Mouse (Mus musculus) heart, embryonic 13.5 days (tissue): ENCODE results near the gene Bmp7. TPM values are rescaled to one million over a fixed set of nuclear protein-coding genes. Genes with fewer than 3 reads are reported as not detected.
A peak's percentile ranks its signal among the peaks of the same experiment; 100 is the strongest.

Source experiments
- ATAC-seq: fragments of 200-750 bp; cut with Nextera tagmentation; 2 replicates; pipeline ENCODE4 v1.8.0; 2017; ENCODE audit warnings: moderate TSS enrichment; ENCODE audit not compliant: insufficient number of reproducible peaks, low FRiP score, low TSS enrichment; ENCODE audit errors: extremely low read depth
- H3K27ac ChIP-seq: fragments of 300-500 bp; sonication (generic); replicated peaks from 2 replicates; pipeline ENCODE4 v1.5.1; 2015; ENCODE audit warnings: moderate library complexity, mild to moderate bottlenecking, inconsistent platforms
- H3K27me3 ChIP-seq: fragments of 300-500 bp; sonication (generic); replicated peaks from 2 replicates; pipeline ENCODE4 v1.6.1; 2015; ENCODE audit warnings: mild to moderate bottlenecking, inconsistent platforms
- H3K36me3 ChIP-seq: fragments of 300-500 bp; sonication (generic); 2 replicates; pipeline ENCODE4 v1.6.1; 2015; ENCODE audit warnings: mild to moderate bottlenecking, inconsistent platforms
- H3K4me1 ChIP-seq: fragments of 300-500 bp; sonication (generic); 2 replicates; pipeline ENCODE4 v1.6.1; 2015; ENCODE audit warnings: inconsistent platforms
- H3K4me2 ChIP-seq: fragments of 300-500 bp; sonication (generic); 2 replicates; pipeline ENCODE4 v1.6.1; 2015; ENCODE audit warnings: inconsistent platforms, mild to moderate bottlenecking, moderate library complexity
- H3K4me3 ChIP-seq: fragments of 300-500 bp; sonication (generic); 2 replicates; pipeline ENCODE4 v1.5.1; 2015; ENCODE audit warnings: moderate library complexity, mild to moderate bottlenecking, inconsistent platforms
- H3K9ac ChIP-seq: fragments of 300-500 bp; sonication (generic); 2 replicates; pipeline ENCODE4 v1.6.1; 2015; ENCODE audit warnings: inconsistent platforms, mild to moderate bottlenecking, moderate library complexity
- H3K9me3 ChIP-seq: fragments of 300-500 bp; sonication (generic); 2 replicates; pipeline ENCODE4 v1.6.1; 2016; ENCODE audit warnings: inconsistent platforms
- WGBS: fragments of 180-500 bp; shearing (Covaris S2); methylation state at CpG from one replicate; pipeline ENCODE4 v1.1.7; 2015; ENCODE audit warnings: mixed read lengths; 5-methylcytosine and 5-hydroxymethylcytosine counted together
- polyA plus RNA-seq: library from polyadenylated mRNA; unstranded; fragments of >200 nt; fragmentation: Nextera tagmentation; extraction: Ambion mirVana; gene quantifications from 2 replicates; pipeline ENCODE4 v1.2.1, GENCODE M21; 2015

Gene Bmp7
- polyA plus RNA-seq, 1 experiment from 2014 or later = 40.3 TPM

DNA sequence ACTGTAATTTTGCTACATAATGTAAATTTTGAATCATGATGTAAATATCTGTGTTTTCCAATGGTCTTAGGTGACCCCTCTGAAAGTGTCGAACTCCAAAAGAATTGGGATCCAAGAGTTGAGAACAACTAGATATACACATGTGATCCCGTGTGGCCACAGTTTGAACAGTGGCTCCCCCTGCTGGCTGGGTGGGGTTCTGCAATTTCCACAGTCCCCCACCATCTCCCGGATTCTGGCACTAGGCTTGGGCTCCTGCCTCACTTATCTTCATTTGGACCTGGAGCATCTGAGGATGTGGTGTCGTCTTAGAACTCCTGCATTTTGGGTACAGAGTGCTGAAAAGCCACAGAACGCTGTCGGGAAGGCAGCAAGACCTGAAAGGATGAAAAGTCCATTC lies 91.9 kb downstream of the Bmp7 start:
- H3K4me1 ChIP-seq = peaks cover 51% of the 10 kb centered on the region
- H3K9ac ChIP-seq = no peak overlapping the region
- no peak overlapping the region for H3K27ac ChIP-seq
- no peaks in the 10 kb centered on the region for H3K9me3 ChIP-seq
- H3K4me2 ChIP-seq = no peak overlapping the region
- H3K4me3 ChIP-seq = no peak overlapping the region
- H3K27me3 ChIP-seq = peaks cover 9% of the 10 kb centered on the region; the same call in 1 of the 2 replicates
- ATAC-seq = no peak
- 73% methylated on average over 6 of the region's 6 CpGs for WGBS
- no peaks in the 10 kb centered on the region for H3K36me3 ChIP-seq

DNA sequence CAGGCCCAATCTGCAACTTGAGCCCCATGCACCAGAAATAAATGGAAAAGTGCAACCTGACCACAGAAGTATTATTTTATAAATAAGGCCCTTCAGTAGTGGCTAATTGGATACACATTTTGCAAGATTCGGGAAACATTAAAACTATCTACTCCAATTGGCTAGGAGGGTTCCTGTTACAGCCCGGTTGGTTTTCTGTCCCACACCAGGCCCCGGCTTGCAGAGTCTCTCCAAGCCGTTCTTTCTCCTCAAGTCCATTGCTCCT lies 93.9 kb downstream of the Bmp7 start:
- Histone ChIP-seq H3K4me3 (no peak overlapping the region), H3K36me3 (no peaks in the 10 kb centered on the region), H3K9ac (0 out of 2 replicates have a peak overlapping the region, but pooled peaks have one; percentile 65), H3K4me2 (no peak overlapping the region), H3K4me1 (peaks cover 45% of the 10 kb centered on the region), H3K27ac (no peak overlapping the region), H3K27me3 (peaks cover 9% of the 10 kb centered on the region; the same call in 1 of the 2 replicates), H3K9me3 (no peaks in the 10 kb centered on the region)
- 80% methylated on average over 4 of the region's 4 CpGs for WGBS
- no peak for ATAC-seq

DNA sequence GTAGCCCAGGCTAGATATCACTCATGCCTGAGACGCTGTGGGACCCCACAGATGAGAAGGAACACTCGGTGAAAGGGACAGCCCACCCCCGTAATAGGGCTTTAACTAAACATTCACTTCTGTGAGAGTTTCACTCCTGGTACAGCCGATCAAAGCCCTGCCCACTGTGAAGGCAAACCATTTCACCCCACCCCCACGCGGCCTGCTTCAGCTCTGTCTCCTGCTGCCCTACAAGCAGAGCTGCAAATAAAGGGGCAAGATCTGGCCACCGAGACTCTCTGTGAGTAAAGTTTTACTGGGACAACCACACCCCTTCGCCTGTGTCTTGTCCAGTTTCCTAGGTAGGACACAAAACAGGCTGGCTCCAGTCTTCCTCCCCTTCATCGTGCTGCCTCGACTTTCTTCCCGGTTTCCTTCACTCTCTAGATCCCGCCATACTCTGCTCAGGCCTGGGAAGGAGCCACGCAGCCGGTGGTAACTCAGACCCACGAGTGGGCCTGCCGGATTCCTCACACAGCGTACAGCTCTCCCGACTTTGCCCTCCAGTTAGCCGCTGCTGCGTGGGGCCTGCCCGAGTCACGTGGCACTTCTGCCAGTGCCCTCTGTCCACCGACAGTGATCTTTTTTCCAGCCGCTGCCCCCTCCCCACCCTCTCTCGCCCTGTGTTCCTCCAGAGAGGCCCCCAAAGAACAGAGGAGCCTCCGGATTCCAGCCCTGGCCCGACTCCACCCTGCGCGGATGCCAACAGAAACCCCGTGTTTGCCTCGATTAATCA lies 94.4 kb downstream of the Bmp7 start:
- WGBS = 50% methylated on average over 31 of the region's 31 CpGs
- H3K36me3 ChIP-seq = no peaks in the 10 kb centered on the region
- peaks cover 48% of the 10 kb centered on the region for H3K4me1 ChIP-seq
- no peak overlapping the region for H3K27ac ChIP-seq
- H3K4me2 ChIP-seq = no peak overlapping the region
- peaks cover 6% of the 10 kb centered on the region; the same call in 1 of the 2 replicates for H3K27me3 ChIP-seq
- no peak overlapping the region for H3K4me3 ChIP-seq
- H3K9ac ChIP-seq = peak overlapping the region; percentile 65
- ATAC-seq = no peak
- no peaks in the 10 kb centered on the region for H3K9me3 ChIP-seq

DNA sequence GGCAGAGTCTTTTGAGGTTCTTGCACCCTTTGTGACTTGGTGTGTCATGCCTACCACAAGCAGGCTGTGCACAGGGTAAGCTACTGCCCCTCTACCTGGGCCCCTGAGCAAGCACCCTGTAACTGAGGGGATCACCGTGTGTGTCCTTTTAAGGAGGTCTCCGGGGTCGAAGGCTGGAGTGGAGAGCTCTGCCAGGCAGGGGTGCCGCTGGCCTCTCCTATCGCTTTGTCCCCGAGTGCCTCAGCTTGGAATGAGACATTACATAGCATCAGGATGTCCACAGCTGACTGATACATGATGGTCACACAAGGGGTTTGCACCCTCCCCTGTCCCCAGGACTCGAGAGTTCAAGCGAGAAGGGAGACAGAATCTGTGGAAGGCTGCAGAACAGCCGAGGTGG lies 96.2 kb downstream of the Bmp7 start:
- 38% methylated on average over 9 of the region's 9 CpGs for WGBS
- H3K27ac ChIP-seq = peak overlapping the region; percentile 73
- no peak overlapping the region for H3K4me2 ChIP-seq
- no peaks in the 10 kb centered on the region for H3K36me3 ChIP-seq
- ATAC-seq = peak; percentile 20; the same call in 1 of the 2 replicates
- no peak overlapping the region for H3K4me3 ChIP-seq
- no peaks in the 10 kb centered on the region for H3K27me3 ChIP-seq
- no peaks in the 10 kb centered on the region for H3K9me3 ChIP-seq
- H3K4me1 ChIP-seq = peaks cover 48% of the 10 kb centered on the region
- 0 out of 2 replicates have a peak overlapping the region, but pooled peaks have one; percentile 19 for H3K9ac ChIP-seq

DNA sequence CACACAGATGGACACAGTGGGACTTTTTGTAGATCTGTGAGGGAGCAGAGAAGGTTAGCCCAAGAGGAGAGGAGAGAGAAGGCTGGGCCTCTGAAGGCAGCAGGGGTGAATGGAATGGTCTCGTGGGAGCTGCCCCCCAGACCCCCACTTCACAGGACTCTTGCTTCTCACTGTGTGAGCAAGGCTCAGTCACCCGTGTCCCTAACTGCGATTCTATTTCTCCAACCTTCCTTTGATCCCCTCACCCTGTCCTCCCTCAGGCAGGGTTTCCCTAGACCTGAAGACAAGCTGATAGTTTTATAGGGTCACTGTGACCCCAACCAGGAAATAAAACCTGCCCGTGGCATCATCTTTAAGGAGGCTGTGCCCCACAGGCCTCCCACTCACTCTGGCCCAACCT lies 97.8 kb downstream of the Bmp7 start:
- no peak overlapping the region for H3K4me2 ChIP-seq
- 80% methylated on average over 4 of the region's 4 CpGs for WGBS

DNA sequence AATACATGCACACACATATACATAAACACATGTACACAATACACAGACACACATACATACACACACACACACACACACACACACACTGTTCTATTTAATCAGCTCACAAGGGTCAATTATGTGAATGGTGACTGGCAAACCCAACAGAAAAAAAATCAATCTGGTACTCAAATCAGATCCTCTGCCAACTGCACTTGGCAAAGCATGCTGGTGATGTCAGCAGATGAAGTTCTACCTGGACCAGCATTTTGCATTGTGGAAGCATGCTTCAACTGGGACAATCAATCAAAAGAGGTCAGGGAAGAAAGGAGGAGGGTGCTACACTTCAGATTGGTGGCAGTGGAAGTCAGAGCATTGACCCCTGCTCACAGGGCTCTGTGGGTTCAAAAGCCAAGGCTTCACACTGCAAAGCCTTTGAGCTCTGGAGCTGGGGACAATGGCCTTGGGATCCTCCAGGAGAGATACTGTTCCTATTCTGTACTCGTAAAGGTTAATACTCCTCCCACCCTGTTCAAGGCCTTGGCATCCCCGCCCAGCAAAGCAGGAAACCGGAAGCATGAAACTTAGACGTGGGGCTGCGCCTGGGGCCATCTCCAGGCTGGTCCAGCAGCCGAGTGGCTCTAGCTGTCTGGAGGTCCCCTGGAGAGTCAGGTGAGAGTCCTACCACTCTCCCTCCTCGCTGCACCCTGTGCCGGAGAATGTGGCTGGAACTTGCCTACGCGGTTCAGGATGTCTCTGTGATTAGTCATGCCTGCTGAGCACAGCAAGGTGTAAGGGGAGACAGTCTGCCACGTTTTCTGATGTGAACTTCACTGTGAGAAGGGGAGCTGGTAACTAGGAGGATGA lies 99.0 kb downstream of the Bmp7 start:
- WGBS = 49% methylated on average over 11 of the region's 11 CpGs
- no peak for ATAC-seq
- Histone ChIP-seq H3K36me3 (no peaks in the 10 kb centered on the region), H3K9ac (no peak overlapping the region), H3K4me3 (no peak overlapping the region), H3K9me3 (no peaks in the 10 kb centered on the region), H3K27ac (no peak overlapping the region; the same call in 1 of the 2 replicates), H3K27me3 (no peaks in the 10 kb centered on the region), H3K4me2 (no peak overlapping the region), H3K4me1 (peaks cover 52% of the 10 kb centered on the region)

More for the DNA sequence above, 97.8 kb downstream of the Bmp7 start:
- no peaks in the 10 kb centered on the region for H3K27me3 ChIP-seq
- H3K36me3 ChIP-seq = no peaks in the 10 kb centered on the region
- no peaks in the 10 kb centered on the region for H3K9me3 ChIP-seq
- H3K9ac ChIP-seq = no peak overlapping the region
- peaks cover 45% of the 10 kb centered on the region for H3K4me1 ChIP-seq
- H3K27ac ChIP-seq = no peak overlapping the region
- no peak overlapping the region for H3K4me3 ChIP-seq
- ATAC-seq = no peak

DNA sequence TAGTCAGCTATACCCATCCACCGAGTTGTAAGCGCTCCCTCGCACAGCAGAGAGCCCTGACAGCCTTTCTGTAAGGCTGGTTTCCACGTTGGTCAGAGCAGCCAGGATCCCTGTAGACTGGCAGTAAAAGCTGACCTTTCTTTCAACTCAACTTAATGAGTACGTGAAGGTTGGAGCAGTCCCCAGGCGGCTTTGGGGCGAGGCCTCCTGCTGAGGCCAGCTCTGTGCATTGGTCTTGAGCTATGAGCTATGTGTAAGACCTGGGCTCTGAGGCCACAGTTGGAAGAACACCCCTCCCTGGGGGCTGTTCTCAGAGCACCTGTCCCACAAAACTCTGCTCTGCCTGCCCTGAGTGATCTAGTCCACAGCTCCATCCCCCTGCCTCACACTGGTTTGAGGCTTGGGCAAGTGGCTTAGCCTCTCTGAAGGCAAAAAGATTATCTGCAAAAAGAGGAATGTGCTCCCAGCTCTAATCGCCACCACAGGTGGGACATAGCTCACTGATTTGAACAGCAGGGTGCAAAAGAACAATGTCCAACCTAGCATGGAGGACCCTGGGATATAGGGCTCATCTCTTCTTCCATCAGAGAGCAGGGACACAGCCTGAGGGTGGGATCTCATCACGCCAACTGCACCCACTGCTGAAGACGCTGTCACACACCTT lies 100.7 kb downstream of the Bmp7 start:
- Histone ChIP-seq H3K27me3 (no peaks in the 10 kb centered on the region), H3K9ac (peak overlapping the region; percentile 7; the same call in 1 of the 2 replicates), H3K4me3 (no peak overlapping the region), H3K36me3 (no peaks in the 10 kb centered on the region), H3K9me3 (no peaks in the 10 kb centered on the region), H3K27ac (no peak overlapping the region), H3K4me1 (peaks cover 36% of the 10 kb centered on the region), H3K4me2 (no peak overlapping the region)
- WGBS = 45% methylated on average over 10 of the region's 10 CpGs
- no peak for ATAC-seq

DNA sequence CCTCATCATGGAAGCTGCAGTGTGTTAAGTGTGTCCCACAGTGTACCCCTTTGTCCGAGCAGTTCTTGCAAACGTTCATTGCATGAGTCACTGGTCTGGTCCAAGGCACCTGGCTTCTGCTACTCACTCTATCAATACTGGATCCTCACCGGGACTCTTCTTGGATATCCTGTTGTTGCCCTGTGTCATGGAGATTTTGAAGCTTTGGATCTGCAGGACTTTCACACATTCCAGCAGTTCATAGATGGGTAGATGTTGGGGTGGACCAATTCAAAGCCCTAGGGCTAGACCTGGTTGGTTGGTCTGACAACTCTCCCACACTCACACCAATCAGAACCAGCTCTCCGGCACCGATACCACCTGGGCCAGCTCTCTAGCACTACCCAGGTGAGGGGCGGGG lies 103.6 kb downstream of the Bmp7 start:
- Histone ChIP-seq H3K27me3 (no peaks in the 10 kb centered on the region), H3K4me2 (no peak overlapping the region), H3K9me3 (no peaks in the 10 kb centered on the region), H3K27ac (no peak overlapping the region), H3K4me3 (no peak overlapping the region), H3K9ac (no peak overlapping the region), H3K4me1 (peaks cover 34% of the 10 kb centered on the region), H3K36me3 (no peaks in the 10 kb centered on the region)
- WGBS = 72% methylated on average over 6 of the region's 6 CpGs
- ATAC-seq = no peak

DNA sequence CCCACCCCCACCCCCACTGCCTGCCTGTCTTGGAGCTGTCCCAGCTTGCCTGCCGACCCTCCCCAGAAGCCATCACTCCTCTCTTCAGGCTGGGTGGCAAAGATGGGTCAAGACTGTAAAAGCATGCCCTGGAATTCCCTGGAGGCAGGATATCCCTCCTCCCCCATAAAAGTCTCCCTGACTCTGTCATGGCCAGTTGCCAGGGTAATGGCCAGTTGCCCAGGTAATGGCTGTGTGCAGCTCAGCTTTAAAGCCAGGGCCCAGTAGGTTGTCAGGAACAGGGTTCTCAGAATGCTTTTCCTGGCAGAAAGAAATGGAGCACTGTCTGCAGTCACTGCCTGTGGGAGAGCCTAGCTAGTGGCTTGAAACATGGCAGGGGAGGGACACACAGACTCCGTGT lies 106.9 kb downstream of the Bmp7 start:
- H3K36me3 ChIP-seq = no peaks in the 10 kb centered on the region
- 0 out of 2 replicates have a peak, but pooled peaks cover 5% of the 10 kb centered on the region for H3K27me3 ChIP-seq
- H3K27ac ChIP-seq = no peak overlapping the region
- H3K4me1 ChIP-seq = peaks cover 23% of the 10 kb centered on the region
- no peak overlapping the region for H3K4me3 ChIP-seq
- WGBS = 28% methylated on average over 2 of the region's 2 CpGs
- no peaks in the 10 kb centered on the region for H3K9me3 ChIP-seq
- no peak overlapping the region for H3K4me2 ChIP-seq
- ATAC-seq = no peak
- no peak overlapping the region for H3K9ac ChIP-seq

DNA sequence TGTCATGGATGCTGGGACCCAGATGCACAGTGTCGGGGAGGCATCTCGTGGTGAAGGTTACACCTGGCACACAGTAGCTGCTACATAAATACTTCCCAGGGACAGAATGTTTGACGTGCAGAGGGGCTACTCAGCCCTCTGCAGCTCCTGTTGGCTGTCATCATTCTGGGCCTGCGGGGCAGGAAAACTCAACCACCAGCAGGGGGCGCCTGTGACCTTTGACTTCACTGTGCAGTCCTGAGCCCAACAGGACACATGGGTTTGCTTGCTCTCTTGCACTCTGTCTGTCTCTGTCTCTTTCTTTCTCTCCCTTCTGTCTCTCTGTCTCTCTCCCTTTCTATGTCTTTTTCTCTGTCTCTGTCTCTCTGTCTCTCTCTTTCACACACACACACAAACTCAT lies 108.4 kb downstream of the Bmp7 start:
- ATAC-seq = peak; percentile 39; the same call in 1 of the 2 replicates
- 0 out of 2 replicates have a peak overlapping the region, but pooled peaks have one; percentile 19 for H3K9ac ChIP-seq
- peaks cover 7% of the 10 kb centered on the region; the same call in 1 of the 2 replicates for H3K27me3 ChIP-seq
- 19% methylated on average over 5 of the region's 5 CpGs for WGBS
- H3K9me3 ChIP-seq = no peaks in the 10 kb centered on the region
- H3K36me3 ChIP-seq = no peaks in the 10 kb centered on the region
- H3K4me2 ChIP-seq = no peak overlapping the region
- 0 out of 2 replicates have a peak overlapping the region, but pooled peaks have one; percentile 26 for H3K27ac ChIP-seq
- no peak overlapping the region for H3K4me3 ChIP-seq
- H3K4me1 ChIP-seq = peaks cover 18% of the 10 kb centered on the region

DNA sequence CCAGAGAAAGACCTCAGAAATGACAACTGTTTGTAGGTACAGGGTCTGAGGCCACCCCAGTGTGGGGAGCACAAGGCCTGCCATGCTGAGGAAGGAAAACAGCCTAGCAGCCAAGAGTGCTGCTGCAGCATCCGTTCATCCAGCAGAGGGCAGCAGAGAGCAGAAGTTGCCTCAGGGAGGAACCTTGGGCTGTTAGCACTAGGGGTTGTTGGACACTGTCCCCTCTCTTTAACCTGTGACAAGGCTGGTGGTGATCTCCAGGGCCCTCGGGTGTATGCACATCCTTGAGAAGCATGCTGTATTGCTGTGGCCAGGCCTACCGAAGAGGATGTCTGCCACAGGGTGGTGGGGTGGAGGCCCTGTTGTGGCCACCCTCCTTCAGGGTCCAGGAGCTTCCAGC lies 109.0 kb downstream of the Bmp7 start:
- Histone ChIP-seq H3K36me3 (no peaks in the 10 kb centered on the region), H3K27me3 (peaks cover 13% of the 10 kb centered on the region; the same call in 1 of the 2 replicates), H3K9me3 (no peaks in the 10 kb centered on the region), H3K27ac (0 out of 2 replicates have a peak overlapping the region, but pooled peaks have one; percentile 26), H3K9ac (no peak overlapping the region), H3K4me3 (no peak overlapping the region), H3K4me1 (peaks cover 16% of the 10 kb centered on the region), H3K4me2 (no peak overlapping the region)
- WGBS = 12% methylated on average over 3 of the region's 3 CpGs
- ATAC-seq = peak; percentile 14; the same call in 1 of the 2 replicates
